Mouse (Mus musculus) small intestine, adult 2 months (tissue): ENCODE results near the gene Ssna1.

Experiments
- CTCF ChIP-seq: fragments of 200-500 bp; IDR thresholded peaks from 2 replicates; pipeline ENCODE4 v1.5.1; 2012; ENCODE audit warnings: low read depth, mild to moderate bottlenecking, control low read depth, inconsistent platforms, low read length, moderate library complexity, mixed read lengths; ENCODE audit not compliant: insufficient replicate concordance, insufficient read length; ENCODE audit errors: extremely low read depth
- POLR2A ChIP-seq: fragments of 200-500 bp; IDR thresholded peaks from 2 replicates; pipeline ENCODE4 v1.6.1; 2012; ENCODE audit warnings: low read depth, mild to moderate bottlenecking, control low read depth, inconsistent platforms, low read length, moderate library complexity

DNA sequence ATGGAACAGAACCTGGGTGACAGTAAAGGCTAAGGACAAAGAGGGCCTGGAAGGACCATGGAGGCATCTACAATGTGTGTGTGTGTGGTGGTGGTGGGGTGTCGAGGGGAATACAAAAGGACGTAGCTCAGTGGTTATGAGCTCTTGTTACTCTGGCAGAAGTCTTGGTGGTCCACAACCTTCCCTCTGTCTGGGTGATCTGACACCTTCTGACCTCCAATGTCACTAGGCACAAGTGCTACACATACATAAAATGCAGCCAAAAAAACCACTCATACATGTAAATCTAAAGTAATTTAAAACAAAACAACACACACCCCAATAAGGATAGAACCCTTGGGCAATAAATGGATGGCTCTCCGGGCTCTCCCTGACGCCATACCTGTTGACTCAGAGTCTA is 44.8 kb downstream of the Ssna1 start:
- TF ChIP-seq CTCF (no peak), POLR2A (no peak)
